Mouse (Mus musculus) WW6 (cell line): ENCODE measurements around the gene P2rx4.

Experiments used
- DNase-seq: peaks from one replicate; pipeline ENCODE4 v3.0.0-alpha.2; 2013; ENCODE audit warnings: low read depth, low spot score

P2rx4 gene

GRCm38 (mm10) chr5:122703574-122703973 lies 3.8 kb upstream of the P2rx4 start:
- no peak for DNase-seq

GRCm38 (mm10) chr5:122704571-122704970 lies 2.8 kb upstream of the P2rx4 start:
- no peak for DNase-seq

GRCm38 (mm10) chr5:122705174-122705573 lies 2.2 kb upstream of the P2rx4 start:
- no peak for DNase-seq

DNA sequence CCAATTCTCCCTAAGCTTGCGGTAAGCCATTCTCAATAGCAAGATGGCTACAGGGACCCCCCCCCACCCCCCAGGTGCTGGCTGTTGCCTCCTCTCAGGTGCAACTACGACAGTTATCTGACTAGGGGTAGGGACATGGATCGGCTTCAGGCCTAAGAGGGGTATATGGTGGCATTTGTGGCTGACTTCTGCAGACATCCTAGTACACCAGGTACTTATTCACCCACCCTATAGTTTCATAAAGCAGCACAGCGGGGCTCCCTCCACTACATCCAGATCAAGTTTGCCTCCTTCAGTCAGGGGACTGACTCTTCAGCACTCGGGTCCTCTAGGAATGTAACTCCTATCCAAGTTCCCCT lies 448 bp upstream of the P2rx4 start:
- no peak for DNase-seq

DNA sequence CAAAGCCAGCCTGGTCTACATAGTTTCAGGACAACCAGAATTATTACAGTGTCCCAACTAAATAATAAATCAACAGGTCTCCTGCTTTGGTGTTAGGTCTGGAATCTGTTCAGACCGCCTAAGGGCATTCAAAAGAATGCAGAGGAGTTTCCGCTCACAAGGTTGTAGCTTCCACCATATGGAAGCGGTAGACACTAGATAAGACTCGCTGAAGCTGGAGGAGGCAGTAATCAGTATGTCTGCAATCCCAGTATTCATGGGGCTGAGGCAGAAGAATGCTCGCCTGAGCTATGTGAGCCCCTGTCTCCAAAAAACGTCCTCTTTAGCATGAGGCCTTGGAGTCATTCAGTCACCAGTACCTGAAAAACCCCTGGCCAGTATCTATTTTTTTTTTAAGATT lies 1.5 kb downstream of the P2rx4 start:
- DNase-seq: no peak

GRCm38 (mm10) chr5:122715723-122716122 lies 8.4 kb downstream of the P2rx4 start:
- DNase-seq: no peak

DNA sequence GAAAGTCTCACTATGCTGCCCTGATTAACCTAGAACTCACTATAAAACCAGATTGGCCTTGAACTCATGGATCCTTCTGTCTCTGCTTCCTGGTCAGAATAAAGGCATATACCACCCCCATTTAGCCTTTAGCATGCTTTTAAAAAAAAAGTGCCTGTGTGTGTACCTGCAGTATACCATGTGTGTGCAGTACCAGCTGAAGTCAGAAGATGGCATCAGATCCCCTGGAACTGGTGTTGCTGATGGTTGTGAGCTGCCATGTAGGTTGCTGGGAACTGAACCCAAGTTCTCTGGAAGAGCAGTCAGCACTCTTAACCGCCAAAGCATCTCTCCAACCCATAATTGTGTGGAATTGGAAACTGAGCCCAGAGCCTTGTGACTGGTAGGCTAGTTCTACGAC lies 9.4 kb downstream of the P2rx4 start:
- no peak for DNase-seq

DNA sequence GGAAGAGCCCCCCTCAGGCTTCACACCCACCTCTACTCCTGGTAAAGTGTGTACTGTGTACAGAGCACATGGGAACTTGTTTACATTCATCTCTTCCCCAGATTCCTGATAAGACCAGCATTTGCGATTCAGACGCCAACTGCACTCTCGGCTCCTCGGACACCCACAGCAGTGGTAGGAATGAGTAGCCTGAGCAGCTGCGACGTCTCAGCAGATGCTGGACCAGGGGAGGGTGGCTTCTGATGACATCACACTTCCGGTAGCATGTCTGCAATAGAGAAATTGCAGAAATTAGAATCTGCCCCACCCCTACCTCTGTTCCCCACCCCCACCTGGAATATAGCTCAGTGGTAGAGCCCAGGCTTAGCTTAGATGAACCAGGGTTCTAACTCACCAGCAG lies 11.1 kb downstream of the P2rx4 start:
- DNase-seq: no peak

DNA sequence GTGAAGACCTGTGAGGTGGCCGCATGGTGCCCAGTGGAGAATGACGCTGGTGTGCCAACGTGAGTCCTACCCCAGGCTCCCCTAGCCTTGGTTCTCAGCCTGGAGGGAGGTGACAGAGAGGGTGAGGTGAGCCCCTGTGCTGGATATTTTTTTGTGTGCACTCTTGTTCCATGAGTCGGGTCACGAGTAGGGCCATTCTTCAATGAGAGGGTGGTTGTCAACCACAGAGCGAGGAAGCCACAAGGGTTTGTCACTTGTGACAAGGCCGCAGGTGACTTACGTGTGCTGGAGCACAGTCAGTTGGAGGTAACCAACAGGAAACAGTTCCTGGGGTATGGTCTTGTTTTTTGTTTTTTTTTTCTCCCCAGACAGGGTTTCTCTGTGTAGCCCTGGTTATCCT lies 11.8 kb downstream of the P2rx4 start:
- DNase-seq: no peak

DNA sequence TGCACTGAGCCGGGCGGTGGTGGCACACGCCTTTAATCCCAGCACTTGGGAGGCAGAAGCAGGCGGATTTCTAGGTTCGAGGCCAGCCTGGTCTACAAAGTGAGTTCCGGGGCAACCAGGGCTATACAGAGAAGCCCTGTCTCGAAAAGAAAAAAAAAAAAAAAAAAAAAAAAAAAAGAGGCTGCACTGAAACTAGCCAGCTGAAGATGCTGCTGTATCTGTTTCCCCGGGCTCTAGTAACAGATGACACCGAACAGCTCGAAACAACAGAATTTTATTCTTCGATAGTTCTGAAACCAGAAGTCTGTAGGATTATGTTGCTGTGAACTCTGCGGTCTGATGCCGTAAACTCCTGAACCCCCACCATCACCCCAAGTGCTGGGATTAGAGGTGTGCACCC lies 18.1 kb downstream of the P2rx4 start:
- DNase-seq: no peak

- DNase-seq: peak; percentile 61
Measured at GRCm38 (mm10) chr5:122726068-122726467, 18.7 kb downstream of the P2rx4 start.

- no peak for DNase-seq
Measured at GRCm38 (mm10) chr5:122726595-122726994, 19.3 kb downstream of the P2rx4 start.

DNA sequence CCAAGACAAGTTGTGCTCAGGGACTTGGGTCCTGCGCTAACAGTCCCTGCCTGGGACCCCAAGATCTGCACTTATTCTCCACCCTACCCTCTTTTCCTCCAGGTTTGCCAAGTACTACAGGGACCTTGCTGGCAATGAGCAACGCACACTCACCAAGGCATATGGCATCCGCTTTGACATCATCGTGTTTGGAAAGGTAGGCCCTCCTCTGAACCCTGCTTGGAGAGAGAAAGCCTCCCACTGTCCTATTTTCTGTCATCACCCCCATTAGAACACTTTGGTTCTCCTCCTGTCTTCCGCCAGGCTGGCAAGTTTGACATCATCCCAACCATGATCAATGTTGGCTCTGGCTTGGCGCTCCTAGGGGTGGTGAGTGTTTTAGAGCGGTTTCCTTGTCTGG lies 19.8 kb downstream of the P2rx4 start:
- DNase-seq: no peak

DNA sequence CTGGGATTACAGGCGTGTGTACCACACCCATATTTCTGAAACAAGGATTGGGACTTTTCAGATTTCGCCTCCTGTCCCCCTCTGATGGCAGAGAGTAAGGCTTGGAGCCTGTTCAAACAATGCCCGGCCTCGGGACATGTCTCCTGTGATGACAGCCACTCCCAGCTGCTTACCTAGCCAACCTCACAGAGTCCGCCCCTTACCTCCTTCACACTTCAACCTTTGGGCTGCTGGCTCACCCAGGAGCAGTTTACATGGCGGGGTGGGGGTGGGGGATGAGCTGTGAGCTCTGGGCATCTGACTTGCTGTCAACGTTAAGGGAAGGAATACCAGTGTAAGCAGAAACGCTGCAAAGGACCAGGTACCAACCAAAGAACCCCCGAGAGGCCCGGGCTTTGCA lies 23.4 kb downstream of the P2rx4 start:
- DNase-seq: no peak

GRCm38 (mm10) chr5:122731321-122731720 lies 24.0 kb downstream of the P2rx4 start:
- DNase-seq: no peak

DNA sequence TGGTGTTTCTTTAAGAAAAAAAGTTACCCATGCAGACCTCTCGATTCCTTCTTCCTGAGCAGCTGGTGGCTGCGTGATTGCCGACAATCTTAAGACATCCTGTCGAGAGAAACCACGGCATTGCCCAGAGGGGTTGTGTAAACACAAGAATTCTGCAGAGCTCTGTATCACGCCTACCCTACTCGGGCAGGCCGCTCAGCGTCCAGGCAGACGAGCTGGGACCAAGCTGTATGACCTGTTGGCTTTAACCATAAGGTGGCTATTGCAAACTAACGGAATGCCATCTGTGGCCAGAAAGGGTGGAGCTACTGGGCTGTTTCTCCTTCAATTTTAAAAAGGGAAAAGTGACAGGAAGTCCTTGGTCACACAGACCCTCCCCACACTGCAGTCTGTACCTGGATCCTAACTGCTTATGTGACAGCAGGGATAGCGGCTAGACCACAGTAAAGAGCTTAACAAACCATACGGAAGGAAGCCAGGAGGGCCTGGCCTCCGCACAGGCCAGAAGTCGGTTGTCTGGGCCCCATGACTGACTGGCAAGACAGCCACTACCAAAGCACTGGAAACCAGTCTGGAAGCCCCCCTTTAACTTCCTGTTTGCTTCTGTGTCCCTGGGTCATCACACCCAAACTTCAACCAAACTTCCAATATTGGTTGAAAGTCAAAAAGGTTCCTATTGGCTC lies 24.8 kb downstream of the P2rx4 start:
- DNase-seq: no peak

- no peak for DNase-seq
Measured at GRCm38 (mm10) chr5:122733881-122734280, 26.5 kb downstream of the P2rx4 start.

- DNase-seq: no peak
Measured at GRCm38 (mm10) chr5:122735853-122736252, 28.5 kb downstream of the P2rx4 start.

DNA sequence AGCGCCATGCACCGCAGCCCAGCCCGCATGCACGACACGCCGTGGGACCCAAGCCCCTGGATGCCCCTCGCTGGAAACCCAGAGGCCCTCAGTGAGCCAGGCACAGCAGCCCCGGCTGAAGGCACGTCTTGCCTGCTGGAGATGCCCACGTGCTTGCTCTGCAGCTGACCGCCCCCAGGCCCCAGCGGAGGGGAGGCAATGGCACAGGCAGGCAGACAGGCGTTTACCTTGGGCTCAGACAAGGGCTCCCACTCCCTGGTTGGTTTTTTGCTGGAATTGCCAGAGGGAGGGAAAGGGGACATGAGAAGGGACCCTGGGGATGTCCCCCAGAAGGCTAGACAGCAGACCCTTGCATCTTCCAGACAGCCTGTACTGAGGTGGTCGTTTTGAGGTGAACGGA lies 29.4 kb downstream of the P2rx4 start:
- DNase-seq: no peak

GRCm38 (mm10) chr5:122743880-122744422 lies 36.6 kb downstream of the P2rx4 start:
- no peak for DNase-seq

DNA sequence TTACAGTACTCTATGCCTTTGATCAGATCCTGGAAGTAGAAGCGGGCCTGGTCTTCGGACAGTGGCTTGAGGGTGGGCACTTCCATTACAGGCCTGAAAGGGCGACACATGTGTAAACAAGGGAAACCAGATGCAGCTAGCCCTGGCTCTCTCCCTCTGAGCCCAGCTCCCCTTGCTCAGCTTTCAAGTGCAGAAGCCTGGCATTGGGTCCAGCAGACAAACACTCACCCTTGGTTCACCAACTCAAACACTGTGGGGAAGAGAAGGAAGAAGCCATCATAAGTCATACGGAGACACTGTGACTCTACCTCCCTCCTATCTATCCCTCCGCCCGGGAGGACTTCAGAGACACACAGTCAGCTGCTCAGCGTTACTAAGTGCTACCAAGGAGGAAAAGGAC lies 40.6 kb downstream of the P2rx4 start:
- no peak for DNase-seq

DNA sequence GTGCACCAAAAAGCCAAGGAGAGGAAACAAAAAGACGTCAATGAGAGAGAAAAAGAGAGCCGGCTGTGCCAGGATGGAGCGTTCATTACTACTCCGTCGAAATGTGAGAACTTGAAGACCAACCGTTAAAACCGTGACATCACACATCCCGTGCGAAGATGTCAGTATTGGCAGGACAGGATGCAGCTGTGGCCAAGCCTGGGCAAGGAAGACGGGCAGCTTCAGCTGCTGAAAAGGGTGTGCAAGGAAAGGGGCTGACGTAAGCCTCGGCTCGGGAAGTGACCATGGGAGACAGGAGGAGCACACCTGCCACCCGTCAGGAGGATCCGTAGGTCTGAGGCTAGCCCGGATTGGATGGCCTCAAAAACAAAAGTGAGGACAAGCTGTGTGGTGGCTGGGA lies 47.1 kb downstream of the P2rx4 start:
- DNase-seq: no peak

DNA sequence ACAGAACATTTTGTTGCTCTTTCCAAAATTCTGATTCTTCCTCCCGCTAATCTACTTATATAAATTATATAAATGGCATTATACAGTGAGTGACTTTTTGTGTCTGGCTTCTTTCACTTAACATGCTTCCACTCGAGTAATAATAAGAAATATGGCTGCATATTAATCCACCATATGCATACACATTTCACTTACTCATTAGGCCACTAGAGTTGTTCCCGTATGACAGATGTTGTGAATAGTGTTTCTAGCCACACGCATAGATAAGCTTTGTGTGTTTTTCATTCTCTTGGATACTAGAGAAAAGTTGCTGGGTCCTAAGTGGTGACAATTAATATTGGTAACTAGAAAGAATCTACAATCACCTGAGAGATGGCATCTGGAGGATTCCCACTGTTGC lies 48.3 kb downstream of the P2rx4 start:
- DNase-seq: no peak

DNA sequence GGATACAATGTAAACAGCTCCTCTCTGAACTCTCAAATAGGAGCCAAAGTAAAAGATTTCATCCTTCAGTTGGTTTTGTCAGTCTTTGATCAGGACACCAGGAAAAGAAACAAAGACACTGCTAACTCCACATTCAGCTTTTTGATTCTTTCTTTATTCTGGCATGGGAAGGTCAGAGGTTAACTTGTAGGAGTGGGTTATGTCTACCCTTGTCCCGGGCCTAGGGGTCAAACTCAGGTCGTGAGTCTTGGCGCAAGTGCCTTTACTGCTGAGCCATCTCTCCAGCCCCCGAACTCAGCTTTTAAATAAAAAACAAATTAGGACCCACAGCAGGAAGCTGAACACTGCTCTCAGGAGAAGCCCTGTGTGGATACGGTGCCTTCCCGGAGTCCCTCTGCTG lies 48.8 kb downstream of the P2rx4 start:
- DNase-seq: no peak
